Mouse (Mus musculus): ENCODE measurements around the gene Rere. TPM values are rescaled to one million over a fixed set of nuclear protein-coding genes. Genes with fewer than 3 reads are reported as not detected.

The Rere gene
- total RNA-seq (2017): 21.2 and 45.1 TPM in 2 replicates

DNA sequence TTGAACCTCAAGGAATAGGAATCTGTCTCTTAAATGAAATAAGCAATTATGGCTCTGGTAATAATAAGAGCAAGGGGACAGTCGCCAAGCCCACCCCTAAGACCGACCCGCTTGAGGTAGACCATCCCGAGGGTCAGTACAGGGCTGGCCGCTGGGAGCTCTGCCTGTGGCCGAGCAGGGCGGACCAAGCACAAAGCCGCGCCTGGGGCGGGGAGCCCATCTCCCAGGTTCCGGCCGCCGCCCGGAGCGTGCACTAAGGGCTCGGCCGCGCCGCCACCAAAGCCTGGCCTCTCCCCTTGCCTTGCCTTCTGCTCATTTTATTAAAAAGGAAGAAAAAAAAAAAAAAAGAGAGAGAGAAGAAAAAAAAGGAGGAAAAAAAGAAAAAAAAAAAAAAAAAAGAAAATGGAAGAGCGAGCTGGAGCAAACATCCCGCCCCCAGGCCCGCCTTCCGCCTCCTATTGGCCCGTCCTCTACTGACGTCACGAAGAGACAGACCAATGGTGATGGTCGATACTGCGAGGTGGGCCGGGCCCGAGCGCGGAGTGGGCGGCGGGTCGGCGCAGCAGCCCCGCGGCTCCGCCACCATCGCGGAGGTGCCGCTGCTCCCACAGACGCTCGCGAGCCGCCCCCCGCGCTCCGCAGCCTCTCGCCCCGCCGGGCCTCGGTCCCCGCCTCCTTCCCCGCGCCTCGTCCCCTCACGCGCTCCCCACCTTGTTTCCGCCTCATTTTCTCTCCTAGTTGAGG, at the start of gene Rere:
Gene Rere, plus strand, starts transcription at position 629 of the 744 bp plus-strand sequence.
- ATAC-seq (replicated peaks; ENCODE audit: low read depth, poor library complexity, severe bottlenecking): peak; percentile 98

GRCm38 (mm10) chr4:150231871-150232270, 49.6 kb upstream of the Rere start:
- no peak for ATAC-seq (replicated peaks; ENCODE audit: low read depth, poor library complexity, severe bottlenecking)

DNA sequence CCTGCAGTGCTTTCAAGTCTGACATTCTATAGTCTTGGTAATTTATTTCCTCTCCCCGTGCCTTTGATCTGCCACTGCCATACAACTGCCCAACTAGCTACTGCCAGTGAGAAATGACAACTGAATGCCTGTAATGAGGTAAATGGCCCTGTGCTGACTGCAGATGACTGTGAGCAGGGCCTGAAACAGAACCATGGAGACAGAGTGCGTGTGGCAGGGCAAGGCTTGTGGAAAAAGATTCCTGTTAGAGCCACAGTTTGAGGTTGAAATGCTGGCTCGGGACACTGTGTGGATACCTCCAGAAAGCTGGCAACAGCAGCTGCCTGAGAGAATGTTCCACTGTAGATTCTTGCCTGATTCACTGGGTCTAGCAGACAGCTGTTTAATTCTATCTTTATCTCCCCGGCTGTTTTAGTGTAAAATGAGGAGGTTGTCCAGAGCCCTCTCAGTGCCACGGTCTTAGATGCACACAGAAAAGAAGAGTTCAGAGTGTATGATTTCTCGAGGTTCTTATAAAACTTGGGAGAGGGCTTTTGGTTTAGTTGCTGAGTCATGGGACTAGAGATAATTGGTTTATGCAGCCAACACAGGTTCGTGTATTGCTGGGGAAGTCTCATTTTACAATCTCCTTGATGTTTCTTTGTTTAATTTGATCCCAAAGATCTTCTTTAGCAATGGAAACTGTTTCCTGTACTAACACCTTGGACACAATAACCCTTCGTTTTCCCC, 46.7 kb upstream of the Rere start:
- no peak for ATAC-seq (replicated peaks; ENCODE audit: low read depth, poor library complexity, severe bottlenecking)

DNA sequence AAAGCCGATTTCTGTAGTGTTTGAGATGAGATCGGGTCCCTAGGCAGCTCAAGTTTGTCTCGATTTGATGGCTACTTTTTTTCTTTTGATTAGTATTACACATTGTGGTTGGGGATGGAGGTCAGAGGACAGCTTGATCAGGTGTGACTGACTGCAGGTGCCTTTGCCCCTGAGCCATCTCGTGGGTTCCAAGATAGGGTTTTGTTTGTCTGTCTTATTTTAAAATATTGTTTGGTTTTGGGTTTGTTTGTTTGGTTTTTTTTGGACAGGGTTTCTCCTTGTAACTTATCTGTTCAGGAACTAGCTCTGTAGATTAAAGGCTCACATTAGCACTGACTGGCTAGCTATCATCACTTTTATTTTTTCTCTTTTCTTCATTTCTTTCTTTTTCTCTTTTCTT, 45.9 kb upstream of the Rere start:
- no peak for ATAC-seq (replicated peaks; ENCODE audit: low read depth, poor library complexity, severe bottlenecking)

DNA sequence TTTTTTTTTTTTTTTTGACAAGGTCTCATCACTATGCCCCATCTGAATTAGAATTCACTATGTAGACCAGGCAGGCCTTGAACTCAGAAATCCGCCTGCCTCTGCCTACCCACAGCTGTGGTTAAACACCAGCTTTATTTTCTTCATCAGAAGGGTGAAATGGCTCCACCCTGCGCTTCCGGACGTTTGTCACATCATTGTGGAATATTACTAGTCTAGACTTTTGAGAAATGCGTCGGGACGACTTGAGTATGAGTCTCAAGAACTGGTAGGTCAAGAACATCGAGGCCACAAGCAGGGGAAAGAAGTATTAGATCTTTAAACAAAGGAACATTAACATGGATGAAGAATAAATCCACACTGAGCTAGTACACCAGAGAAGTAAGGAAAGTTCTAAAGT, 45.4 kb upstream of the Rere start:
- ATAC-seq (replicated peaks; ENCODE audit: low read depth, poor library complexity, severe bottlenecking): no peak

GRCm38 (mm10) chr4:150236521-150237481, 44.6 kb upstream of the Rere start, which contains the start of gene Eno1:
Gene Eno1 (plus strand): TSS chr4:150236721.
- ATAC-seq (replicated peaks; ENCODE audit: low read depth, poor library complexity, severe bottlenecking): peak; percentile 80

DNA sequence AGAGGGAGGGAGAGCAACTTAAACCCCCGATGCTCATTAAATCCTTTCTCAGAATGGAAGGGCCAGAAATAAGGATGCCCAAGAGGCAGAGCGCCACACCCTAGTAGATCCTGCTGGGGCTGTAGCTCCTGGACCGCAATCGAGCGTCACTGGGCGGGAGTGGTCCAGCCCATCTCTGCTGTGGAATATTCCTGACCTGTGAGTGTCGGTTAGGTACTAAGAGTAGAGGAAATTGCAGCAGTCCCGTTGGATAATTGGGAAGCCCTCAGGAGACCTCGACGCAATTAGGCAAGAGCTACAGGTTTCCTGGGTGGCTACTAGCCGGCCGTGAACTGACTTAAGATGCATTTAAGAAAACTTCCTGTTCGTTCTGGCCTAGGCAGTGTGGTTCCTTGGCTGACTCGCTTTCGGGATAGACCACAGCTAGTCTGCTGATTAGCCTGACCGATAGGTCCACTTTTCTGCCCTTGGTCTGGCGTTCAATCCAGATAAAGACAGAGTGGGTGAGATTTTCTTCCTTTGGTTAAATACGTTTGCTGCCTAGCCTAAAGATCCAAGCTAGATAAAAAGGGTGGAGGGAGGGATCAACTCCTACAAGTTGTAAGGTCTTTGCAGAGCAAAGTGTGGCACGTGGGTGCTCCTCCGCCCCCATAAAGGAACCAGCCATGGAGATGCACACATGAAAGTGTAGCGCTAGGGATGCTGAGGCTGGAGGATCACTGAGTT, 43.6 kb upstream of the Rere start:
- no peak for ATAC-seq (replicated peaks; ENCODE audit: low read depth, poor library complexity, severe bottlenecking)

DNA sequence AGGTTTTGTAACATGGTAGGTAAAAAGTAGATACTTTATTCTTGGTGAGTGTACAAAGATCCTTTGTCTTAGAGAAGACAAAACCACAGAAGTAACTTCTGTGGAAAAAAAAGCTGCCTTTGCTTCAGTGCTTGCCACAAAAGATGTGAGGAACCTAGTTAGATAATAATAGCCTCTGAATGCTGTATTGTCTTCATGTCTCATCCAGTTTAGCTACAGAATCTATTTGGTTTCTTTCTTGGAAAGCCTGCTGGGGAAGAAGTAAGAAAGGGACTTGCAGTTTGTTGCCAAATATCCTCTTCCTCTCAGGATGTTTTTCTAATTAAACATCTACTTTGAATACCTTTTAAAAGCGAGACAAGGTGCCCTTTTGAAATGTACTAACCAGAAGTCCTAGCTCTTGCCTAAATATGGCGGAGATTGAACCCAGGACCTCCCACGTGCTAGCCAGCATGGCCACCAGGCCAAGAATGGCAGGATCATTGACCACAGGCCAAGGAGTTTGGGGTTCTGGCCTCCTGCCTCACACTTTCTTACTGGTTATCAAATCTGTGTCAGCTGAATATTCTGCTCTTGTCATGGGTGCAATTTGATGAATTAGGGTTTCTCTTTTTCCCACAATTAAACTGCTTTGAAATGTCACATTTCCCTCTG, 42.9 kb upstream of the Rere start:
- ATAC-seq (replicated peaks; ENCODE audit: low read depth, poor library complexity, severe bottlenecking): no peak

DNA sequence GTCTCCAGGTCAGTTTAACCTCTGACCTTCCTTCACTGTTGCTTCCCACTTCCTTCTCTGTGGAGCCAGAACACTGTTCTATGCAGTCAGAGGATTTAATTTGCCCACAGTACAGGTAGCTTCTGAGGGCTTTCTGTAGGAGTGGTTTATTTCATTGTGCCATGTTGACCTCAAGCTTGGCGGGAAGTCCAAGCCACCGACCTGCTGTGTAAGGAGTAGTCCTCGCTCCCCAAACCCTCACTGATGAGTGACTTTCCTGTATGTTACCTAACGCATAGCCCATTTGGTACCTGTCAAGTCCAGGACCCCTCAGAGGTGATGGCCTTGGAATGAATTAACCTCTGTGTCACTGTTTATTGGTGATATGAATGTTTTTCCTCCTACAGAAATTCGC, 42.4 kb upstream of the Rere start:
- no peak for ATAC-seq (replicated peaks; ENCODE audit: low read depth, poor library complexity, severe bottlenecking)

DNA sequence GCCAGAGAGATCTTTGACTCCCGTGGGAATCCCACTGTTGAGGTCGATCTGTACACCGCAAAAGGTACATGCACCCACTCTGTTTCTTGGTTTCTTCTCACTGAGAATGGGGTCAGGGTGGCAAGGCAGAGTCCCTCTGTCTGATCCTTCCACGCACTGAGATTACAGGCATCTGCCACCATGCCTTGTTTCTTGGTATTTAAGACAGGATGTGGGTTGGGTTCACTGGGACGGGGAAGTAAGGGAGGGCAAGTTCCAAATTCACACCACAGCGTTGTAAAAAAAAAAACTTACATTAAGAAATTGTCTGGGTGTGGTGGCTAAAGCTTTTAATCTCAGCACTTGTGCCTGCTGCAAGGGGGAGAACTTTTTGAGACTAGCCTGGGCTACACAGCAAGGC, 41.9 kb upstream of the Rere start:
- ATAC-seq (replicated peaks; ENCODE audit: low read depth, poor library complexity, severe bottlenecking): 0 out of 2 replicates have a peak, but pooled peaks have one; percentile 16

- ATAC-seq (replicated peaks; ENCODE audit: low read depth, poor library complexity, severe bottlenecking): peak; percentile 53
Observed at GRCm38 (mm10) chr4:150239951-150240368, 41.5 kb upstream of the Rere start.

DNA sequence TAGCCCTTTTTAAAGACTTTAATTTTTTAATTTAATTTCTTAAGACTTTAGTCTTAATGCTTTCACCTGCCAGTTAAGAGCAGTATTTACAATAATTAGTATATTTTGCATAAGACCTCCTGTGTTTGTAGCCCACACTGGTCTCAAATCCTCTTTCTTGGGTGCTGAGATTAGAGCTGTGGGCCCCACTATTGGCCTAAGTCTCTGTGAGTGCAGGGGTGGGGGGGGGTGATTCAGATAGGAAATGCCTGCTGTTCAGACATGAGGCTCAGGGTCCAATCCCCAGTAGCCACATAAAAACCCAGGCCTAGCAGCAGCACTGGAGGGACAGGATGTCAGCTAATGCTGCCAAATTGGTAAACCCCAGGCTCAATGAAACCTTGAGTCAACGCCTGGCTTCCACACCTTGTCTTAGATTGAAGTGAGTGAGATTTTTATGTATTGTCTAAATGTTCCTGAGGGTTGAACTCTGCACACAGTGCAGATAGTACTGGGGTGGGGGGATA, 41.0 kb upstream of the Rere start:
- no peak for ATAC-seq (replicated peaks; ENCODE audit: low read depth, poor library complexity, severe bottlenecking)

DNA sequence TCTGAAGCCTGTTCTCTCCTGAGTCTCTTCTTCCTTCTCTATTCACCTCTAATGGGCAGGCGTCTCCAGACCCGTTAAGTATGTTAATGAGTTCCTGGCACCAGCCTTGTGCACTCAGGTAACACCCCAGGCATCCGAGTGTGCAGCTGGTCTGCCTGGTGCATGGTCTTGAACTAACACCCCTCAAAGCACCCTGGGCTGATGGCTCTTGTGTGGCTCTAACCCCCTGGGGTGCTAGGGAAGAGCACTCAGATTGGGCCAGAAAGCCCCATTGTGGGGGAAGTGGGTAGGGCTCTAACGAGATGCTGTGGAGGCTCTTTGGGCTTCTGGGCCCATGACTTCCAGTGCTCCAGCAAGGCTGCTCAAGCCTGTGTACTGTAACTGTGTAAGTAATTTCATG, 39.7 kb upstream of the Rere start:
- no peak for ATAC-seq (replicated peaks; ENCODE audit: low read depth, poor library complexity, severe bottlenecking)

- ATAC-seq (replicated peaks; ENCODE audit: low read depth, poor library complexity, severe bottlenecking): peak; percentile 67
Observed at GRCm38 (mm10) chr4:150242745-150243144, 38.7 kb upstream of the Rere start.

GRCm38 (mm10) chr4:150245876-150246275, 35.6 kb upstream of the Rere start:
- no peak for ATAC-seq (replicated peaks; ENCODE audit: low read depth, poor library complexity, severe bottlenecking)

- ATAC-seq (replicated peaks; ENCODE audit: low read depth, poor library complexity, severe bottlenecking): peak; percentile 92
Observed at GRCm38 (mm10) chr4:150248009-150248408, 33.4 kb upstream of the Rere start.

DNA sequence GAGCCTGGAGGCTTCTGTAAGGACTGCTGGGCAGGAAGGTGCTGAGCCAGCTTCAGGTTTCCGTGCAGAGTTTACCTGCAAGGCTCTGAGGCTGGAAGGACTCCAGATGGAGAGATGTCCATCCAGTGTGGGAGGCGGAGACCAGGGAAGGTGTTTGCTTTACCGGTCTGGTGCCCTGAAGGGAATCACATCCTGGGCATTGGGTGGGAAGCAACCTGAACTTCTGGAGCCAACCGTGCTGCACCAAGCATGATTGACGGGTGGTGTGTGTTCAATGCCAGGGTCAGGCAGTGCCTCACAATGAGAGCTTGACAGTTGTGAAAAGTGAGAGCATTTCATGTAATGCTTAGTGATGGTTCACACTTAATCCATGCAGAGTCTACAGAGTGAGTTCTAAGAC, 32.5 kb upstream of the Rere start:
- no peak for ATAC-seq (replicated peaks; ENCODE audit: low read depth, poor library complexity, severe bottlenecking)

GRCm38 (mm10) chr4:150249731-150250270, 31.6 kb upstream of the Rere start:
- no peak for ATAC-seq (replicated peaks; ENCODE audit: low read depth, poor library complexity, severe bottlenecking)

Measured in common myeloid progenitor, adult 5-6 weeks (primary cell).